Mouse (Mus musculus): Measurements from ENCODE around the gene Stard9. TPM values are rescaled to one million over a fixed set of nuclear protein-coding genes. Genes with fewer than 3 reads are reported as not detected.
"Not testable (repeated sequence)": the region's sequence is repeated elsewhere in the genome, so short reads cannot be mapped to it uniquely, and the experiment has no call there.

Gene Stard9
- polyA plus RNA-seq, 1 experiment from 2014 or later, result 2.4 TPM

GRCm38 (mm10) chr2:120660486-120661078 is 31.7 kb downstream of the Stard9 start:
- DNase-seq (ENCODE audit: extremely low spot score, low spot score), result no peak
- H3K9me3 ChIP-seq, result no peaks in the 10 kb centered on the region
- H3K4me3 ChIP-seq, result no peak overlapping the region
- 92% methylated on average over 5 of the region's 5 CpGs for WGBS
- no peaks in the 10 kb centered on the region for H3K27me3 ChIP-seq (ENCODE audit: poor library complexity, severe bottlenecking)
- H3K27ac ChIP-seq, result no peak overlapping the region
- H3K4me1 ChIP-seq, result no peaks in the 10 kb centered on the region
- no peaks in the 10 kb centered on the region for H3K36me3 ChIP-seq (replicated peaks)

DNA sequence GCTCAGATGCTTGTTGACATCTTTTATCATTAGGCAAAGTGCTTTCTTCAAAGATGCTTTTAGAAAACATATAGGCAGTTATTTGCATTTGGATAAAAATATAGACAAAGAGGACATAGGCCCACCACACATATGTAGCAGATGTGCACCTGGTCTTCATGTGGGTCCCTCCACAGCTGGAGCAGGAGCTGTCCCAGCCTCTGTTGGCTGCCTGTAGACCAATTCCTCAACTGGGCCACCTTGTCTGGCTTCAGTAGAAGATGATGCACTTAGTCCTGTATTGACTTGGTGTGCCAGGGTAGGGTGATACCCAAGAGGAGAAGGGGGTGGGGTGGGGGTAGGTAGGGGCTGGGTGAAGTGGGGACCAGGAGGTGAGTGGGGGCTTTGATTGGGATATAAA is 33.8 kb downstream of the Stard9 start:
- Histone ChIP-seq H3K27me3 (ENCODE audit: poor library complexity, severe bottlenecking) (no peaks in the 10 kb centered on the region), H3K27ac (no peak overlapping the region), H3K36me3 (replicated peaks) (no peaks in the 10 kb centered on the region; the same call in 1 of the 2 replicates)

GRCm38 (mm10) chr2:120663491-120664154 is 34.7 kb downstream of the Stard9 start:
- WGBS, result 80% methylated on average over 3 of the region's 3 CpGs

More for the DNA sequence above, 33.8 kb downstream of the Stard9 start:
- H3K4me3 ChIP-seq, result no peak overlapping the region
- no peak for DNase-seq (ENCODE audit: extremely low spot score, low spot score)
- H3K9me3 ChIP-seq, result no peaks in the 10 kb centered on the region
- H3K4me1 ChIP-seq, result no peaks in the 10 kb centered on the region

GRCm38 (mm10) chr2:120667446-120667845 is 38.5 kb downstream of the Stard9 start:
- no peak for DNase-seq (ENCODE audit: extremely low spot score, low spot score)
- no peak overlapping the region for H3K27ac ChIP-seq
- 93% methylated on average over 2 of the region's 2 CpGs for WGBS
- H3K4me3 ChIP-seq, result no peak overlapping the region
- H3K36me3 ChIP-seq (replicated peaks), result no peaks in the 10 kb centered on the region; the same call in 1 of the 2 replicates
- no peaks in the 10 kb centered on the region for H3K4me1 ChIP-seq
- no peaks in the 10 kb centered on the region for H3K27me3 ChIP-seq (ENCODE audit: poor library complexity, severe bottlenecking)
- H3K9me3 ChIP-seq, result no peaks in the 10 kb centered on the region

More at GRCm38 (mm10) chr2:120663491-120664154, 34.7 kb downstream of the Stard9 start:
- no peak overlapping the region for H3K27ac ChIP-seq
- H3K4me1 ChIP-seq, result no peaks in the 10 kb centered on the region
- H3K4me3 ChIP-seq, result no peak overlapping the region
- H3K9me3 ChIP-seq, result no peaks in the 10 kb centered on the region
- no peak for DNase-seq (ENCODE audit: extremely low spot score, low spot score)
- no peaks in the 10 kb centered on the region; the same call in 1 of the 2 replicates for H3K36me3 ChIP-seq (replicated peaks)
- no peaks in the 10 kb centered on the region for H3K27me3 ChIP-seq (ENCODE audit: poor library complexity, severe bottlenecking)

- no peaks in the 10 kb centered on the region for H3K4me1 ChIP-seq
- H3K36me3 ChIP-seq (replicated peaks), result no peaks in the 10 kb centered on the region; the same call in 1 of the 2 replicates
- no peaks in the 10 kb centered on the region for H3K27me3 ChIP-seq (ENCODE audit: poor library complexity, severe bottlenecking)
- H3K4me3 ChIP-seq, result no peak overlapping the region
- DNase-seq (ENCODE audit: extremely low spot score, low spot score), result no peak
- H3K9me3 ChIP-seq, result no peaks in the 10 kb centered on the region
- 89% methylated on average over 2 of the region's 2 CpGs for WGBS
- no peak overlapping the region for H3K27ac ChIP-seq
These were observed 41.3 kb downstream of the Stard9 start for GRCm38 (mm10) chr2:120670253-120670652.

GRCm38 (mm10) chr2:120681151-120681550 is 52.2 kb downstream of the Stard9 start:
- not testable (repeated sequence) for DNase-seq (ENCODE audit: extremely low spot score, low spot score); H3K27ac ChIP-seq; H3K4me1 ChIP-seq; H3K27me3 ChIP-seq (ENCODE audit: poor library complexity, severe bottlenecking); H3K36me3 ChIP-seq (replicated peaks); H3K4me3 ChIP-seq; H3K9me3 ChIP-seq
- WGBS, result 87% methylated on average over 7 of the region's 7 CpGs

GRCm38 (mm10) chr2:120697767-120698166 is 68.8 kb downstream of the Stard9 start:
- H3K9me3 ChIP-seq, result no peaks in the 10 kb centered on the region
- 88% methylated on average over 5 of the region's 5 CpGs for WGBS
- no peaks in the 10 kb centered on the region for H3K27me3 ChIP-seq (ENCODE audit: poor library complexity, severe bottlenecking)
- no peak overlapping the region for H3K4me3 ChIP-seq
- DNase-seq (ENCODE audit: extremely low spot score, low spot score), result no peak
- H3K27ac ChIP-seq, result no peak overlapping the region
- H3K36me3 ChIP-seq (replicated peaks), result peaks cover 29% of the 10 kb centered on the region
- H3K4me1 ChIP-seq, result no peaks in the 10 kb centered on the region

DNA sequence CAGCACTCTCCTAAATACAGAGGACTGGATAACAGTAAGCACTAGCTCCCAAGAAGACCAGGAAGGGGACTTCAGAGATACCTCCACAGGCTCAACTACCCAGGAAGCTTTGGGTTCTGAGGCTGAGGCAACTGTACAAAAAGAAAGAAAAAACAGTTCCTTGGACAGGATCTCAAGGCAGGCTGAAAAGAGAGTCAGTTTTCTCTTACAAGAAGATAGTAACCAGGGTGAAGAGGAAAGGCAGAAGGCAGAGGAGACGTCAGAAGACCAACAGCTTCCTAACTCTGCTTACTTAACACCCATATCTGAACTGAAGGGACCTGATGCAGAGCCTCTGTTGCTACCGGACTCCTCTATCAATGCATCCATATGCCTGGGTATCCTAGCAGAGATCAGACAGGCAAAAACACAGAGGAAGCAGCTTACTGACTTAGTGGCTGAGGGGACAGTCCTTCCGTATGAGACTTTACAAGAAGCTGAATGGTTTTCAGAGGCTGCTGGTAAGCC is 71.5 kb downstream of the Stard9 start:
- DNase-seq (ENCODE audit: extremely low spot score, low spot score), result no peak
- Histone ChIP-seq H3K4me1 (no peaks in the 10 kb centered on the region), H3K36me3 (replicated peaks) (peaks cover 21% of the 10 kb centered on the region), H3K27me3 (ENCODE audit: poor library complexity, severe bottlenecking) (no peaks in the 10 kb centered on the region), H3K9me3 (no peaks in the 10 kb centered on the region), H3K4me3 (no peak overlapping the region), H3K27ac (no peak overlapping the region)
- WGBS, result 85% methylated on average over 3 of the region's 3 CpGs

DNA sequence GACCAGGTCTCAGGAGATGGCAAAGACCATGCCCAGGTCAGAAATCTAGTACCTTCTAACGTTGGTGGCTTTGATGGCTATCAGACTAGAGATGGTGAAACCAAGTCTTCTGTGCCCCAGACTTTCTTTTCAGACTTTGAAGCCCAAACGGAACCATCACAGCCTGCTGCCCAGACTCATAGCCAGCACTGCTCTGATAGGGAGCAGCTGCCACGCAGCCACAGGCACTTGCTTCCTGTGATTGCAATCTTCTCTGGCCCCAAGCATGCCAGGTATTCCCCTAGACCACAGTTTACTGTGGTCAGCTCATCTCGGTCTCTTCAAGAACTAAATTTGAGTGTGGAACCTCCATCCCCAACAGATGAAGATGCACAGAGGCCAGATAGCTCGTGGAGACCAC is 73.8 kb downstream of the Stard9 start:
- Histone ChIP-seq H3K27me3 (ENCODE audit: poor library complexity, severe bottlenecking) (no peaks in the 10 kb centered on the region), H3K27ac (no peak overlapping the region), H3K4me1 (no peaks in the 10 kb centered on the region), H3K9me3 (no peaks in the 10 kb centered on the region), H3K4me3 (no peak overlapping the region), H3K36me3 (replicated peaks) (peaks cover 6% of the 10 kb centered on the region; the same call in 1 of the 2 replicates)
- 80% methylated on average over 5 of the region's 5 CpGs for WGBS
- DNase-seq (ENCODE audit: extremely low spot score, low spot score), result no peak

GRCm38 (mm10) chr2:120707041-120707440 is 78.1 kb downstream of the Stard9 start:
- no peak for DNase-seq (ENCODE audit: extremely low spot score, low spot score)
- no peak overlapping the region for H3K27ac ChIP-seq
- H3K9me3 ChIP-seq, result no peaks in the 10 kb centered on the region

GRCm38 (mm10) chr2:120710154-120710553 is 81.2 kb downstream of the Stard9 start:
- Histone ChIP-seq H3K9me3 (no peaks in the 10 kb centered on the region), H3K36me3 (replicated peaks) (peaks cover 30% of the 10 kb centered on the region), H3K4me1 (no peaks in the 10 kb centered on the region), H3K27me3 (ENCODE audit: poor library complexity, severe bottlenecking) (no peaks in the 10 kb centered on the region), H3K4me3 (no peak overlapping the region), H3K27ac (no peak overlapping the region)
- 93% methylated on average over 3 of the region's 3 CpGs for WGBS
- no peak for DNase-seq (ENCODE audit: extremely low spot score, low spot score)

More at GRCm38 (mm10) chr2:120707041-120707440, 78.1 kb downstream of the Stard9 start:
- Histone ChIP-seq H3K36me3 (replicated peaks) (no peaks in the 10 kb centered on the region; the same call in 1 of the 2 replicates), H3K27me3 (ENCODE audit: poor library complexity, severe bottlenecking) (no peaks in the 10 kb centered on the region), H3K4me3 (no peak overlapping the region), H3K4me1 (no peaks in the 10 kb centered on the region)

GRCm38 (mm10) chr2:120710948-120711347 is 82.0 kb downstream of the Stard9 start:
- Histone ChIP-seq H3K9me3 (no peaks in the 10 kb centered on the region), H3K27me3 (ENCODE audit: poor library complexity, severe bottlenecking) (no peaks in the 10 kb centered on the region), H3K4me3 (no peak overlapping the region), H3K27ac (no peak overlapping the region), H3K4me1 (no peaks in the 10 kb centered on the region), H3K36me3 (replicated peaks) (peaks cover 38% of the 10 kb centered on the region)
- no peak for DNase-seq (ENCODE audit: extremely low spot score, low spot score)
- 94% methylated on average over 3 of the region's 3 CpGs for WGBS

DNA sequence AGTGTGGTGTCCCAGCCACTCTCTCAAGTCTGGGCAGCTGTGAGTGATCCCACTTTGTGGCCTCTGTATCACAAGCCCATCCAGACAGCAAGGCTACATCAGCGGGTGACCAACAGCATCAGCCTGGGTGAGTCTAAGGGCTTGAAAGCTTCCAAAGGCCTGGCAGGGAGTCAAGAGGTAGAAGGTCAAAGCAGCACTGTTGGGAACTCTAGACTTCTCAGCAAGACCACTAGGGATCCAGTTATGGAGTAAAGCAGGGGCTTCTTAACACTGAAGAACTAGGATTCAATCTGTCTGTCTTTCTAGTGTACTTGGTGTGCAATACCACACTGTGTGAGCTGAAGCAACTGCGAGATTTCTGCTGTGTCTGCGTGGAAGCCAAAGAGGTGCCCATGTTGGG is 84.5 kb downstream of the Stard9 start:
- no peaks in the 10 kb centered on the region for H3K4me1 ChIP-seq
- peaks cover 62% of the 10 kb centered on the region for H3K36me3 ChIP-seq (replicated peaks)
- no peak for DNase-seq (ENCODE audit: extremely low spot score, low spot score)
- H3K27ac ChIP-seq, result no peak overlapping the region
- WGBS, result 96% methylated on average over 3 of the region's 3 CpGs
- H3K9me3 ChIP-seq, result no peaks in the 10 kb centered on the region
- H3K27me3 ChIP-seq (ENCODE audit: poor library complexity, severe bottlenecking), result no peaks in the 10 kb centered on the region
- no peak overlapping the region for H3K4me3 ChIP-seq
